Mouse (Mus musculus) NIH3T3 (cell line): ENCODE data around the gene Hspa12a.

Experiments used
- DNase-seq: peaks from one replicate; pipeline ENCODE4 v3.0.0-alpha.2; 2012; ENCODE audit warnings: low read depth

The Hspa12a gene

GRCm38 (mm10) chr19:58823301-58823700, 120.2 kb downstream of the Hspa12a start:
- no peak for DNase-seq

- DNase-seq = no peak
These were observed 120.8 kb downstream of the Hspa12a start for GRCm38 (mm10) chr19:58822454-58823200.

GRCm38 (mm10) chr19:58818571-58819415, 124.7 kb downstream of the Hspa12a start:
- DNase-seq = no peak

- no peak for DNase-seq
These were observed 126.1 kb downstream of the Hspa12a start for GRCm38 (mm10) chr19:58817398-58817797.

GRCm38 (mm10) chr19:58816453-58817041, 126.9 kb downstream of the Hspa12a start:
- DNase-seq = no peak

- DNase-seq = no peak
These were observed 128.1 kb downstream of the Hspa12a start for GRCm38 (mm10) chr19:58815179-58815922.

GRCm38 (mm10) chr19:58810536-58810935, 132.9 kb downstream of the Hspa12a start:
- no peak for DNase-seq

GRCm38 (mm10) chr19:58808864-58809263, 134.6 kb downstream of the Hspa12a start:
- no peak for DNase-seq

GRCm38 (mm10) chr19:58806364-58806763, 137.1 kb downstream of the Hspa12a start:
- DNase-seq = peak; percentile 82

- DNase-seq = no peak
These were observed 138.2 kb downstream of the Hspa12a start for GRCm38 (mm10) chr19:58805191-58805779.

- DNase-seq = no peak
These were observed 148.3 kb downstream of the Hspa12a start for GRCm38 (mm10) chr19:58795114-58795669.

- no peak for DNase-seq
These were observed 149.2 kb downstream of the Hspa12a start, which contains the start of gene 1700019N19Rik for GRCm38 (mm10) chr19:58794284-58794683. Gene 1700019N19Rik, minus strand, starts transcription at chr19:58794461.

GRCm38 (mm10) chr19:58789194-58789593, 154.3 kb downstream of the Hspa12a start:
- no peak for DNase-seq

GRCm38 (mm10) chr19:58783938-58784337, 159.5 kb downstream of the Hspa12a start:
- no peak for DNase-seq

GRCm38 (mm10) chr19:58781566-58781965, 161.9 kb downstream of the Hspa12a start:
- DNase-seq = no peak

- no peak for DNase-seq
These were observed 167.0 kb downstream of the Hspa12a start for GRCm38 (mm10) chr19:58776461-58776860.

GRCm38 (mm10) chr19:58767329-58767728, 176.1 kb downstream of the Hspa12a start:
- no peak for DNase-seq

GRCm38 (mm10) chr19:58762848-58763541, 180.5 kb downstream of the Hspa12a start:
- peak; percentile 66 for DNase-seq

GRCm38 (mm10) chr19:58762316-58762715, 181.1 kb downstream of the Hspa12a start:
- no peak for DNase-seq

GRCm38 (mm10) chr19:58759423-58759822, 184.0 kb downstream of the Hspa12a start, which contains the start of gene Pnliprp2:
Gene Pnliprp2, plus strand, starts transcription at chr19:58759719.
- DNase-seq = no peak
